Mouse (Mus musculus): ENCODE measurements around the gene Creg1.

Creg1 gene

DNA sequence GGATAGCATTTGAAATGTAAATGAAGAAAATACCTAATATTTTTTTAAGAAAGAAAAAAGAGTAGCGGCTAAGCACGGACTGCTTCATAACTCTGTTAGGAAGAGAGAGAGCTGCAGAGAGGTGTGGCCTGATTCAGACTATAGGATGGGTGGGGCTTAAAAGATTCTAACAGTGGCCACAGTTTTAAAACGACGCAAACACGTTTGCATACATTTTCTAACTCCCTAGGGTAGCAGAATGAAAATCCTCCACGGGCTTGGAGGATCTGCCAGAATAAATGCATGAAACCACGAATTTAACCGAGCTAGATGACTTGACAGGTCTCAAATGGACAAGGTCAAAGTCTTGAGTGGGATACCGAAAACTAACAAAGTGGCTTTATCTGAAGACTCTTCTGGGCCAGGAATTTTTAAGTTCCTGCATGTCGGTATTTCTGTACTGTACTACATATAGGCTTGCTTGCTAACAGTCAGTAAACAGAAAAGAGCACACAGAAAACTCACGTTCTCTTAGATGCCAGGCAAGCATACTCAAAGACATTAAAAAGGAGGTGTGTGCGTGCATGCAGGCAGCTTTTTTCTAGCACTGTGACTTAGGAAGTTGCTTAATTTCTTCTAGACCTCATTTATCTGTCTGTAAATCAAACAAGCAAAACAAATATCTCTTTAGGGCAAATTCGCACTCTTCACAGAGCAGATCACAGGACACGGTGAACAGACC is 472 bp upstream of the Creg1 start:
- Histone ChIP-seq H3K9me3 (ENCODE audit: low read length) (peaks cover 13% of the 10 kb centered on the region), H3K36me3 (ENCODE audit: insufficient read depth, low read length) (no peaks in the 10 kb centered on the region)

DNA sequence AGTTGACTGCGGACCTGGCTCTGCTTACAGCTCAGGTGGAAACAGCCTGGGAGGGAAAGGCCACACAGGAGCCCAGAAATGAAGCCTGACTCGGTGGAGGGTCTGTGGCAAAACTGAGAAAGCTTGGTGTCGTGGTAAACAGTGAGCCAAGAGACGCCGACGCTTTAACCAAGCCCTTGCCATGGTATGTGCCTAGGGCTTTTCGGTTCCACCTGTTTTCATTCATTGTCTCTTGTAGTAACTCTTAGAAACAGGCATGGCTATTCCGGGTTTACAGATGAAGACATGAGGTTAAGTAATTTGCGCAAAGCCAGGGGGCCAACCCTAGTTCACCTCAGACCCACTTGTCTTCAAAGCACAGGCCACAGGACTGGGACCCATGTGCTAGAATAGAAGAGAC is 1.0 kb downstream of the Creg1 start:
- peaks cover 46% of the 10 kb centered on the region for H3K27me3 ChIP-seq (ENCODE audit: insufficient read depth, low read length)

More for the DNA sequence above, 472 bp upstream of the Creg1 start:
- peaks cover 30% of the 10 kb centered on the region for H3K4me1 ChIP-seq (replicated peaks; ENCODE audit: low read depth, low read length)
- no peak for TF ChIP-seq CTCF (conservative IDR thresholded peaks at IDR 0.05; ENCODE audit: low read length)
- no peak for TF ChIP-seq NANOG (IDR thresholded peaks at IDR 0.05; ENCODE audit: borderline replicate concordance, low read length)
- no peak for TF ChIP-seq POU5F1 (IDR thresholded peaks at IDR 0.05; ENCODE audit: borderline replicate concordance, low read length)
- H3K27me3 ChIP-seq (ENCODE audit: insufficient read depth, low read length) = peaks cover 43% of the 10 kb centered on the region
- H3K4me3 ChIP-seq (replicated peaks; ENCODE audit: low read length) = peak overlapping the region; percentile 90

GRCm38 (mm10) chr1:165765041-165765440 is 1.5 kb downstream of the Creg1 start:
- Histone ChIP-seq H3K9me3 (ENCODE audit: low read length) (peaks cover 19% of the 10 kb centered on the region), H3K27me3 (ENCODE audit: insufficient read depth, low read length) (peaks cover 46% of the 10 kb centered on the region), H3K4me3 (replicated peaks; ENCODE audit: low read length) (peak overlapping the region; percentile 90; the same call in 1 of the 2 replicates), H3K36me3 (ENCODE audit: insufficient read depth, low read length) (peaks cover 2% of the 10 kb centered on the region; the same call in 1 of the 2 replicates), H3K4me1 (replicated peaks; ENCODE audit: low read depth, low read length) (peaks cover 44% of the 10 kb centered on the region)
- TF ChIP-seq NANOG (IDR thresholded peaks at IDR 0.05; ENCODE audit: borderline replicate concordance, low read length) = no peak
- no peak for TF ChIP-seq CTCF (conservative IDR thresholded peaks at IDR 0.05; ENCODE audit: low read length)
- TF ChIP-seq POU5F1 (IDR thresholded peaks at IDR 0.05; ENCODE audit: borderline replicate concordance, low read length) = no peak

More for the DNA sequence above, 1.0 kb downstream of the Creg1 start:
- no peak for TF ChIP-seq POU5F1 (IDR thresholded peaks at IDR 0.05; ENCODE audit: borderline replicate concordance, low read length)
- TF ChIP-seq CTCF (conservative IDR thresholded peaks at IDR 0.05; ENCODE audit: low read length) = no peak
- TF ChIP-seq NANOG (IDR thresholded peaks at IDR 0.05; ENCODE audit: borderline replicate concordance, low read length) = no peak
- H3K9me3 ChIP-seq (ENCODE audit: low read length) = peaks cover 19% of the 10 kb centered on the region
- no peaks in the 10 kb centered on the region for H3K36me3 ChIP-seq (ENCODE audit: insufficient read depth, low read length)
- H3K4me3 ChIP-seq (replicated peaks; ENCODE audit: low read length) = peak overlapping the region; percentile 90
- H3K4me1 ChIP-seq (replicated peaks; ENCODE audit: low read depth, low read length) = peaks cover 39% of the 10 kb centered on the region

DNA sequence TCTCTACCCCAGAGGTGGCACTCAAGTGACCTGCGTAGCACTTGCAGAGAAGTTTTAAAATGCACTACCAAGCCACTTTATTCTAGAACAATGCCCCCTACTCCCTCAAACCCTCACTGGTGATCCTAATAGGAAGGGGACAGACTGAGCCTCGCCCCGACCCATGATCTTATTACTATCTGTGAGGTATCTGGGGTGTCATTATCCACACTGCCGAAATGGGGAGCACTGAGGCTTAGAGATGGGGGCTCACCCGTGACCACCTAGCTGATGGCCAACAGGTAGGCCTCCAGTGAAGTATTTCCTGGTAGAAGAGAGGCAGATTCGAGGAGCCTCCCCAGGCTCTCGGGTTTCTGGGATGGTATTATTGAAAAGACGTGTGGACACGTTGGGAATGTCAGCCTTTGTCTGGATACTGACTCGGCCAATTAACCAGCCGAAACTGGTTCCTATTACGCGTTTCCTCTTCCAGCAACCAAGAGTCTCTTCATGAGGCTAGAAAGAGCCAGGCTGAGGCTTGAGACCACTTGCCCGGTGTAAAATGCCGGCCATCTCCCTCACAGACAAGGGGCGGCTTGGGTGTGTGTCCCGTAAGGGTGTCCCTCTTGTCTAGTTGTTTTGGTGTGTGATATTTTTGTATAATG is 2.2 kb downstream of the Creg1 start:
- Histone ChIP-seq H3K9me3 (ENCODE audit: low read length) (peaks cover 19% of the 10 kb centered on the region), H3K36me3 (ENCODE audit: insufficient read depth, low read length) (peaks cover 7% of the 10 kb centered on the region; the same call in 1 of the 2 replicates), H3K27me3 (ENCODE audit: insufficient read depth, low read length) (peaks cover 46% of the 10 kb centered on the region), H3K4me3 (replicated peaks; ENCODE audit: low read length) (no peak overlapping the region), H3K4me1 (replicated peaks; ENCODE audit: low read depth, low read length) (peaks cover 51% of the 10 kb centered on the region)
- TF ChIP-seq NANOG (IDR thresholded peaks at IDR 0.05; ENCODE audit: borderline replicate concordance, low read length) = no peak
- no peak for TF ChIP-seq CTCF (conservative IDR thresholded peaks at IDR 0.05; ENCODE audit: low read length)
- TF ChIP-seq POU5F1 (IDR thresholded peaks at IDR 0.05; ENCODE audit: borderline replicate concordance, low read length) = no peak

GRCm38 (mm10) chr1:165766295-165766890 is 2.8 kb downstream of the Creg1 start:
- no peak for TF ChIP-seq POU5F1 (IDR thresholded peaks at IDR 0.05; ENCODE audit: borderline replicate concordance, low read length)
- no peak for TF ChIP-seq NANOG (IDR thresholded peaks at IDR 0.05; ENCODE audit: borderline replicate concordance, low read length)
- no peak for TF ChIP-seq CTCF (conservative IDR thresholded peaks at IDR 0.05; ENCODE audit: low read length)
- Histone ChIP-seq H3K27me3 (ENCODE audit: insufficient read depth, low read length) (peaks cover 44% of the 10 kb centered on the region), H3K4me1 (replicated peaks; ENCODE audit: low read depth, low read length) (peaks cover 58% of the 10 kb centered on the region), H3K4me3 (replicated peaks; ENCODE audit: low read length) (no peak overlapping the region), H3K36me3 (ENCODE audit: insufficient read depth, low read length) (peaks cover 7% of the 10 kb centered on the region; the same call in 1 of the 2 replicates), H3K9me3 (ENCODE audit: low read length) (peaks cover 19% of the 10 kb centered on the region)

- peaks cover 40% of the 10 kb centered on the region for H3K27me3 ChIP-seq (ENCODE audit: insufficient read depth, low read length)
- no peak for TF ChIP-seq CTCF (conservative IDR thresholded peaks at IDR 0.05; ENCODE audit: low read length)
- no peak for TF ChIP-seq POU5F1 (IDR thresholded peaks at IDR 0.05; ENCODE audit: borderline replicate concordance, low read length)
- no peak for TF ChIP-seq NANOG (IDR thresholded peaks at IDR 0.05; ENCODE audit: borderline replicate concordance, low read length)
- peaks cover 11% of the 10 kb centered on the region; the same call in 1 of the 2 replicates for H3K36me3 ChIP-seq (ENCODE audit: insufficient read depth, low read length)
- H3K4me1 ChIP-seq (replicated peaks; ENCODE audit: low read depth, low read length) = peaks cover 70% of the 10 kb centered on the region
- no peak overlapping the region for H3K4me3 ChIP-seq (replicated peaks; ENCODE audit: low read length)
- H3K9me3 ChIP-seq (ENCODE audit: low read length) = peaks cover 19% of the 10 kb centered on the region
Observed at GRCm38 (mm10) chr1:165768894-165769512, 5.5 kb downstream of the Creg1 start.

DNA sequence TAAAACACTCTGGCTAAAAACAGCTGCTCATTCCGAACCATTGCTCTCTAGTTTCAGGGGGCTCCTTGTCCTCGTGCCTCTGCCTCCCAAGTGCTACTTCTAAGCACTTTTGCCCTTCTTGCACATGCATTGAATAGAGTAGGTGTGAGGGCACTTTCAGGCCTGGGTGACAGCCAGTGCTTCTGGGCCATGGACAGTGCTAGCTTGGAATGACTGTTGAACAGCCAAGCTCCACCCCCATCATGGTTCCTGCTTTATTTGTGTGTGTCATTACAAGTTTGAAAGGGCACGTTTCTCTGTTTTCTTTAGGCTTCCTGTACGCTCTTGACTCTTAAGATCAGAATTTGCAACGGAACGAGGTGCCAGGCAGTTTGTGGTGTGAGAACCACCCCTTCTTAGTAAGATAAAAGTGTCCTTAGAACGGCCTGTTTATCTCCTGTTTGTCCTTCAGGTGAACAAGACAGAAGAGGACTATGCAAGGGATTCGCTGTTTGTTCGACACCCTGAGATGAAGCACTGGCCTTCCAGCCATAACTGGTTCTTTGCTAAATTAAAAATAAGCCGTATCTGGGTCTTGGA is 6.7 kb downstream of the Creg1 start:
- H3K9me3 ChIP-seq (ENCODE audit: low read length) = peaks cover 19% of the 10 kb centered on the region
- no peak overlapping the region for H3K4me3 ChIP-seq (replicated peaks; ENCODE audit: low read length)
- TF ChIP-seq POU5F1 (IDR thresholded peaks at IDR 0.05; ENCODE audit: borderline replicate concordance, low read length) (no peak), CTCF (conservative IDR thresholded peaks at IDR 0.05; ENCODE audit: low read length) (no peak), NANOG (IDR thresholded peaks at IDR 0.05; ENCODE audit: borderline replicate concordance, low read length) (no peak)
- peaks cover 13% of the 10 kb centered on the region; the same call in 1 of the 2 replicates for H3K36me3 ChIP-seq (ENCODE audit: insufficient read depth, low read length)
- peaks cover 27% of the 10 kb centered on the region for H3K27me3 ChIP-seq (ENCODE audit: insufficient read depth, low read length)
- peaks cover 58% of the 10 kb centered on the region for H3K4me1 ChIP-seq (replicated peaks; ENCODE audit: low read depth, low read length)
